Mouse (Mus musculus): ENCODE measurements around the gene Dop1b. TPM values are rescaled to one million over a fixed set of nuclear protein-coding genes. Genes with fewer than 3 reads are reported as not detected.
"Not testable (repeated sequence)": the region's sequence is repeated elsewhere in the genome, so short reads cannot be mapped to it uniquely, and the experiment has no call there.

Gene Dop1b
- polyA plus RNA-seq, 1 experiment = 16.9 TPM

GRCm38 (mm10) chr16:93821706-93822105, 110.0 kb downstream of the Dop1b start:
- Histone ChIP-seq H3K4me3 (ENCODE audit: low read depth, low read length) (no peak overlapping the region), H3K27ac (ENCODE audit: insufficient read depth, low read length) (no peak overlapping the region), H3K9ac (ENCODE audit: low read depth, poor library complexity, severe bottlenecking) (no peak overlapping the region), H3K4me1 (ENCODE audit: control insufficient read depth, insufficient read depth, low read length) (peaks cover 2% of the 10 kb centered on the region), H3K9me3 (replicated peaks; ENCODE audit: control insufficient read depth, insufficient read depth, low read length, poor library complexity, severe bottlenecking) (peaks cover 15% of the 10 kb centered on the region), H3K27me3 (ENCODE audit: control insufficient read depth, insufficient read depth, low read length, poor library complexity, severe bottlenecking) (no peaks in the 10 kb centered on the region), H3K36me3 (ENCODE audit: control insufficient read depth, insufficient read depth, low read length, poor library complexity, severe bottlenecking) (0 out of 2 replicates have a peak, but pooled peaks cover 3% of the 10 kb centered on the region)
- TF ChIP-seq EP300 (IDR thresholded peaks at IDR 0.05; ENCODE audit: insufficient read depth, low read depth, low read length) = no peak
- TF ChIP-seq CTCF (IDR thresholded peaks at IDR 0.05; ENCODE audit: low read depth, low read length) = no peak
- TF ChIP-seq POLR2A (IDR thresholded peaks at IDR 0.05; ENCODE audit: insufficient read depth, low read length) = no peak

DNA sequence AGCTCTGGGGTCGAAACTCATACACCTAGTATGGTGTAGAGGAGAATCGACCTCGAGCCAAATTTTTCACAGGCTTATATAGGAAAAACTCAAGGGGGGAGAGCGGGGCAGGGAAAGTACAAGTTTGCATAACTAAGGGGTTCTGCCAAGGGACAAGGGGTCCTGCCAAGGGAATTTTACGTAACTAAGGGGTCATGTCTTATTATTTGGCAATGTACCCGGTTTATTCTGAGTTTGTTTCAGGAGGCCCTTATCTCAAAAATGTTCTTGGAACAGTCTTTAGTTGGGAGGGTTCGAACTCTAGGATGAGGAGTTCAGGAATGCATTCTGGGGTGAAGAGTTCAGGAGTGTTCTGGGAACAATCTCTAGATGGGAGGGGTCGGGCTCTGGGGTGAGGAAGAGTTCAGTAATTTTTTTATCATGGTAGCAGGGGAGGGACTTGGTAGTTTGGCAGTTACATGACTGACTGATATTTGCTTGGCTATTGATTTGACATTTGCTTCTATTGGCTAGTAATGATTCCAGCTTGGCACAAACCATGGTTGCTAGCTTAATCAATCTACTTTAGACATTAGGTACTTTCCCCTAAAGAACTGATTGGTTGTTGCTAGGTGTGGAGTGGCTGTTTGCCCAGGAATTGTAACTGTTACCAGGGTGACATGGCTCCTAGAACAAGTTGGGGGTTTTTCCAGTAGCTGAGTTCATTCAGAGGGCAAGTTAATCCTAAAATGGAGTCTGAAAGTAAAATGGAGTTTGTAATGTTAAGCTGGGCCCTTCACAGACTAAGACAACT, 110.9 kb downstream of the Dop1b start:
- not testable (repeated sequence) for H3K4me1 ChIP-seq (ENCODE audit: control insufficient read depth, insufficient read depth, low read length); H3K4me3 ChIP-seq (ENCODE audit: low read depth, low read length); H3K27ac ChIP-seq (ENCODE audit: insufficient read depth, low read length); H3K27me3 ChIP-seq (ENCODE audit: control insufficient read depth, insufficient read depth, low read length, poor library complexity, severe bottlenecking); H3K9ac ChIP-seq (ENCODE audit: low read depth, poor library complexity, severe bottlenecking); H3K36me3 ChIP-seq (ENCODE audit: control insufficient read depth, insufficient read depth, low read length, poor library complexity, severe bottlenecking)
- H3K9me3 ChIP-seq (replicated peaks; ENCODE audit: control insufficient read depth, insufficient read depth, low read length, poor library complexity, severe bottlenecking) = peaks cover 15% of the 10 kb centered on the region

DNA sequence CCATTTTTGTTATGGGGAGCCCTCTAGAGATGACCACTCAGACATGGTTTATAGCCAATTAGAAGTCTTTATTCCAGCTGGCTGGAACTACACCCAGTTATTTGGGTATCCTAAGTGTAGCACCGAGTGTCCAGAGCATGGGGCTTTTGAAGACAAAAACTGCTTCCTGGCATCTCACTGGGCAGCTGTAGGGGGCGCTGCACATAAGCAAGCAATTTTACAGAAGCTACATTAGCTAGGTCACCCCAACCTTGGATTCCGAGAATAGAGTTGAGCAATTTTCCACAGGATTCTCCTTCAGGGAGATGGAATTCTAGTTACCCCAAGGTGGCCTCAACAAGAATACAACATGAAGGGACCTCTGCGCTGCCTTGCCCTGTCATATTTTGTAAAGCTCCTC, 113.1 kb downstream of the Dop1b start:
- Histone ChIP-seq H3K9ac (ENCODE audit: low read depth, poor library complexity, severe bottlenecking) (no peak overlapping the region; the same call in 1 of the 2 replicates), H3K27me3 (ENCODE audit: control insufficient read depth, insufficient read depth, low read length, poor library complexity, severe bottlenecking) (no peaks in the 10 kb centered on the region), H3K4me3 (ENCODE audit: low read depth, low read length) (no peak overlapping the region), H3K4me1 (ENCODE audit: control insufficient read depth, insufficient read depth, low read length) (no peaks in the 10 kb centered on the region), H3K27ac (ENCODE audit: insufficient read depth, low read length) (peak overlapping the region; percentile 60), H3K36me3 (ENCODE audit: control insufficient read depth, insufficient read depth, low read length, poor library complexity, severe bottlenecking) (0 out of 2 replicates have a peak, but pooled peaks cover 3% of the 10 kb centered on the region), H3K9me3 (replicated peaks; ENCODE audit: control insufficient read depth, insufficient read depth, low read length, poor library complexity, severe bottlenecking) (peaks cover 15% of the 10 kb centered on the region)
- TF ChIP-seq POLR2A (IDR thresholded peaks at IDR 0.05; ENCODE audit: insufficient read depth, low read length) (no peak), CTCF (IDR thresholded peaks at IDR 0.05; ENCODE audit: low read depth, low read length) (peak; percentile 34), EP300 (IDR thresholded peaks at IDR 0.05; ENCODE audit: insufficient read depth, low read depth, low read length) (no peak)

DNA sequence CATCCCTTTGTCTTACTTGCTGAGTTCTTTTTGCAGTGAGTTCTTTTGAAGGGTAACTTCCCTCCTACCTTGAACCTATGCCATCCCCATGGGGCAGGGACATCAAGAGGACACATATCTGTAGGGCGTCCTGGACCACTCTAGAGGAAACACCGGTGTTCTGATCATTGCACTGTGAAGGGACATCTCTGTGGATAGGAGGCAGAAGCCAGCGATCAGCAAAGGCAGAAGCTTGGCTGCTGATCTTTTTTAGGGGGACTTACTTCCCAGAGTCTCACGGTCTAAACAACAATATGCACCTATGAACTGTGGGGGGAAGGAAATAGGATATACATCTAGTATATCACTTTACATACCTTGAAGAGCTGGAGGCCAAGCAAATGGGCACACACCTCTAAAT, 113.8 kb downstream of the Dop1b start:
- Histone ChIP-seq H3K4me1 (ENCODE audit: control insufficient read depth, insufficient read depth, low read length) (no peaks in the 10 kb centered on the region), H3K27me3 (ENCODE audit: control insufficient read depth, insufficient read depth, low read length, poor library complexity, severe bottlenecking) (no peaks in the 10 kb centered on the region), H3K27ac (ENCODE audit: insufficient read depth, low read length) (peak overlapping the region; percentile 60), H3K36me3 (ENCODE audit: control insufficient read depth, insufficient read depth, low read length, poor library complexity, severe bottlenecking) (0 out of 2 replicates have a peak, but pooled peaks cover 3% of the 10 kb centered on the region), H3K9ac (ENCODE audit: low read depth, poor library complexity, severe bottlenecking) (peak overlapping the region; percentile 25), H3K9me3 (replicated peaks; ENCODE audit: control insufficient read depth, insufficient read depth, low read length, poor library complexity, severe bottlenecking) (peaks cover 15% of the 10 kb centered on the region), H3K4me3 (ENCODE audit: low read depth, low read length) (peak overlapping the region; percentile 36)
- no peak for TF ChIP-seq CTCF (IDR thresholded peaks at IDR 0.05; ENCODE audit: low read depth, low read length)

DNA sequence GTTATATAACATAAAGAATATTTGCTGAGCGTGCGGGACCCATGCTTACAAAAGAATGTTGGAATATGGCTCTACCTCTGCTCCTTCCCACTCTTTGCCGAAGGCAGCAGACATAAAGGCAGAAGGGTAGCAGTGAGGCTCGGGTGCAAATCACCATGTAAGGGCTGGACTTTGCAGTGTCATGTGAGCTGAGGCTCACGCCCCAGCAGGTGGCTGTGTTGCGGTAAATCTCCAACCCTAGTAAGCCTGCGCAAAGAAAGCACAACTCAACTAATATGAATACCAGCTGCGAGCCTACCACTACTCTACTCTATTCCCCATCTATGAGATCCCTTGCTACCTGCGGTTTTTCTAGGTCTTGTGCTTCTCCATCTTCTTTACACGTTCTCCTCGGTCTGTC, 114.3 kb downstream of the Dop1b start:
- TF ChIP-seq POLR2A (IDR thresholded peaks at IDR 0.05; ENCODE audit: insufficient read depth, low read length) (peak; percentile 47), EP300 (IDR thresholded peaks at IDR 0.05; ENCODE audit: insufficient read depth, low read depth, low read length) (peak; percentile 85), CTCF (IDR thresholded peaks at IDR 0.05; ENCODE audit: low read depth, low read length) (no peak)
- H3K9ac ChIP-seq (ENCODE audit: low read depth, poor library complexity, severe bottlenecking) = peak overlapping the region; percentile 25
- peak overlapping the region; percentile 83 for H3K4me3 ChIP-seq (ENCODE audit: low read depth, low read length)
- peaks cover 1% of the 10 kb centered on the region for H3K4me1 ChIP-seq (ENCODE audit: control insufficient read depth, insufficient read depth, low read length)
- H3K9me3 ChIP-seq (replicated peaks; ENCODE audit: control insufficient read depth, insufficient read depth, low read length, poor library complexity, severe bottlenecking) = peaks cover 15% of the 10 kb centered on the region
- peak overlapping the region; percentile 60 for H3K27ac ChIP-seq (ENCODE audit: insufficient read depth, low read length)
- H3K36me3 ChIP-seq (ENCODE audit: control insufficient read depth, insufficient read depth, low read length, poor library complexity, severe bottlenecking) = 0 out of 2 replicates have a peak, but pooled peaks cover 3% of the 10 kb centered on the region
- H3K27me3 ChIP-seq (ENCODE audit: control insufficient read depth, insufficient read depth, low read length, poor library complexity, severe bottlenecking) = no peaks in the 10 kb centered on the region

GRCm38 (mm10) chr16:93826478-93826877, 114.8 kb downstream of the Dop1b start:
- peak; percentile 74 for TF ChIP-seq EP300 (IDR thresholded peaks at IDR 0.05; ENCODE audit: insufficient read depth, low read depth, low read length)
- H3K9me3 ChIP-seq (replicated peaks; ENCODE audit: control insufficient read depth, insufficient read depth, low read length, poor library complexity, severe bottlenecking) = peaks cover 15% of the 10 kb centered on the region
- not testable (repeated sequence) for H3K27me3 ChIP-seq (ENCODE audit: control insufficient read depth, insufficient read depth, low read length, poor library complexity, severe bottlenecking); H3K36me3 ChIP-seq (ENCODE audit: control insufficient read depth, insufficient read depth, low read length, poor library complexity, severe bottlenecking); H3K4me3 ChIP-seq (ENCODE audit: low read depth, low read length); H3K4me1 ChIP-seq (ENCODE audit: control insufficient read depth, insufficient read depth, low read length)
- H3K9ac ChIP-seq (ENCODE audit: low read depth, poor library complexity, severe bottlenecking) = peak overlapping the region; percentile 25
- H3K27ac ChIP-seq (ENCODE audit: insufficient read depth, low read length) = peak overlapping the region; percentile 78; the same call in 1 of the 2 replicates

Measured in ES-Bruce4 (cell line).